Mouse (Mus musculus): ENCODE results near the gene Fcrlb.

DNA sequence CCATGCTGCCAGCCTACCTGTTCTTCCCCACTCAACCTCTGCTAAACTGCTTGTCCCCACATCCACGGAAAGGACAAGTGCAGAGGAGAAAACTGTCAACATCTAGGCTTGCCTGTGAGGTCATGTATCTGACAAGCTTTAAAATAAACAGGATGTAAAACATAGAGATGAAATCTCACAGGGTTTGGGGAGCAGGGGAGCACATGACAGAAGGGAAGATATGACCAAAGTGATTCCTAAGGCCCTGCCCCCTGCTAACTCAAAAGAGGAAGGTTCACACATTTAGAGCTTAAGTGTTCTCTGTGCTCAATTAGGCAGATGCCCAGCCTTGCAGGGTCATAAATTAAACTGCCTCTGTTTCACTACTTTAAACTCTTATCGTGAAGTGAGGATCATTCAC lies 21.6 kb upstream of the Fcrlb start:
- TF ChIP-seq CTCF (IDR thresholded peaks at IDR 0.05) (no peak), EP300 (IDR thresholded peaks at IDR 0.05) (no peak)
